Mouse (Mus musculus) lung, postnatal 0 days (tissue): ENCODE measurements at regions not wholly inside any gene's neighbourhood (a gene's known extent, or its start where the extent isn't known, plus 50 kb on each side); places are given as distances from the start of the nearest gene placed in this dataset.

ENCODE experiments used
- ATAC-seq: fragments of 200-750 bp; cut with Nextera tagmentation; 2 replicates; pipeline ENCODE4 v1.8.0; 2017; ENCODE audit warnings: moderate library complexity
- DNase-seq: peaks from one replicate; pipeline ENCODE4 v3.0.0-alpha.2; 2016; ENCODE audit warnings: low spot score
- H3K27ac ChIP-seq: fragments of 300-500 bp; sonication (generic); 2 replicates; pipeline ENCODE4 v1.5.1; 2014; ENCODE audit warnings: antibody characterized with exemption, mild to moderate bottlenecking, low read length, mixed read lengths
- H3K27me3 ChIP-seq: fragments of 300-500 bp; sonication (generic); replicated peaks from 2 replicates; pipeline ENCODE4 v1.6.1; 2014; ENCODE audit warnings: low read length, mixed read lengths; ENCODE audit not compliant: insufficient read depth
- H3K36me3 ChIP-seq: fragments of 300-500 bp; sonication (generic); 2 replicates; pipeline ENCODE4 v1.6.1; 2014; ENCODE audit warnings: low read length, mixed read lengths; ENCODE audit not compliant: insufficient read depth
- H3K4me1 ChIP-seq: fragments of 300-500 bp; sonication (generic); 2 replicates; pipeline ENCODE4 v1.6.1; 2014; ENCODE audit warnings: antibody characterized with exemption, low read depth, low read length, mixed read lengths; ENCODE audit not compliant: insufficient read depth
- H3K4me2 ChIP-seq: fragments of 300-500 bp; sonication (generic); replicated peaks from 2 replicates; pipeline ENCODE4 v1.6.1; 2014; ENCODE audit warnings: low read depth, mild to moderate bottlenecking, low read length, moderate library complexity, mixed read lengths
- H3K4me3 ChIP-seq: fragments of 300-500 bp; sonication (generic); 2 replicates; pipeline ENCODE4 v1.5.1; 2014; ENCODE audit warnings: low read depth, low read length
- H3K9ac ChIP-seq: fragments of 300-500 bp; sonication (generic); replicated peaks from 2 replicates; pipeline ENCODE4 v1.6.1; 2014; ENCODE audit warnings: low read depth, mild to moderate bottlenecking
- H3K9me3 ChIP-seq: fragments of 300-500 bp; sonication (generic); 2 replicates; pipeline ENCODE4 v1.6.1; 2016; ENCODE audit warnings: low read length, mixed read lengths
- CTCF ChIP-seq: IDR thresholded peaks from 2 replicates; pipeline ENCODE4 v1.5.1; 2016; ENCODE audit warnings: antibody characterized with exemption, mild to moderate bottlenecking
- EP300 ChIP-seq: IDR thresholded peaks from 2 replicates; pipeline ENCODE4 v1.6.1; 2016; ENCODE audit warnings: antibody characterized with exemption, mild to moderate bottlenecking, control low read depth
- WGBS: fragments of 180-500 bp; shearing (Covaris S2); extraction: QIAGEN DNeasy Blood & Tissue Kit; methylation state at CpG from one replicate; pipeline ENCODE4 v1.1.7; 2014; 5-methylcytosine and 5-hydroxymethylcytosine counted together

- Histone ChIP-seq H3K9me3 (no peaks in the 10 kb centered on the region), H3K4me1 (peaks cover 11% of the 10 kb centered on the region), H3K4me3 (no peak overlapping the region), H3K9ac (no peak overlapping the region), H3K27ac (0 out of 2 replicates have a peak overlapping the region, but pooled peaks have one; percentile 26), H3K36me3 (no peaks in the 10 kb centered on the region), H3K4me2 (no peak overlapping the region), H3K27me3 (no peaks in the 10 kb centered on the region)
- ATAC-seq, result peak; percentile 39
- DNase-seq, result peak; percentile 49
- TF ChIP-seq EP300, result no peak
- TF ChIP-seq CTCF, result no peak
- 51% methylated on average over 13 of the region's 13 CpGs for WGBS
These were observed 95.1 kb downstream of the Cpn2 start for GRCm38 (mm10) chr16:30172136-30172731.

GRCm38 (mm10) chr16:30172798-30173202, 94.5 kb downstream of the Cpn2 start:
- Histone ChIP-seq H3K27ac (0 out of 2 replicates have a peak overlapping the region, but pooled peaks have one; percentile 26), H3K27me3 (no peaks in the 10 kb centered on the region), H3K4me3 (no peak overlapping the region), H3K36me3 (no peaks in the 10 kb centered on the region), H3K4me2 (no peak overlapping the region), H3K9ac (no peak overlapping the region), H3K4me1 (peaks cover 11% of the 10 kb centered on the region), H3K9me3 (no peaks in the 10 kb centered on the region)
- 49% methylated on average over 9 of the region's 9 CpGs for WGBS
- TF ChIP-seq CTCF, result no peak
- TF ChIP-seq EP300, result no peak
- ATAC-seq (peak; percentile 58), DNase-seq (peak; percentile 80)

GRCm38 (mm10) chr16:30173953-30174874, 93.1 kb downstream of the Cpn2 start:
- Histone ChIP-seq H3K9me3 (no peaks in the 10 kb centered on the region), H3K27ac (no peak overlapping the region), H3K36me3 (no peaks in the 10 kb centered on the region), H3K4me3 (no peak overlapping the region), H3K27me3 (no peaks in the 10 kb centered on the region), H3K9ac (no peak overlapping the region), H3K4me2 (no peak overlapping the region), H3K4me1 (peaks cover 11% of the 10 kb centered on the region)
- peak; percentile 14 for ATAC-seq
- TF ChIP-seq CTCF (no peak), EP300 (no peak)
- WGBS, result 56% methylated on average over 8 of the region's 8 CpGs
- peak; percentile 66 for DNase-seq

- Histone ChIP-seq H3K9me3 (no peaks in the 10 kb centered on the region), H3K36me3 (no peaks in the 10 kb centered on the region), H3K27ac (no peak overlapping the region), H3K4me2 (no peak overlapping the region), H3K9ac (no peak overlapping the region), H3K27me3 (no peaks in the 10 kb centered on the region), H3K4me1 (peaks cover 8% of the 10 kb centered on the region), H3K4me3 (no peak overlapping the region)
- TF ChIP-seq CTCF (no peak), EP300 (no peak)
- DNase-seq (no peak), ATAC-seq (no peak)
- WGBS, result 75% methylated on average over 5 of the region's 5 CpGs
These were observed 91.0 kb downstream of the Cpn2 start for GRCm38 (mm10) chr16:30176306-30176705.

- no peaks in the 10 kb centered on the region for H3K36me3 ChIP-seq
- no peak overlapping the region for H3K4me3 ChIP-seq
- no peak overlapping the region for H3K9ac ChIP-seq
- DNase-seq (no peak), ATAC-seq (no peak)
- TF ChIP-seq CTCF (no peak), EP300 (no peak)
- H3K4me1 ChIP-seq, result peaks cover 6% of the 10 kb centered on the region
- no peaks in the 10 kb centered on the region for H3K27me3 ChIP-seq
- no peaks in the 10 kb centered on the region for H3K9me3 ChIP-seq
- H3K27ac ChIP-seq, result no peak overlapping the region
- no peak overlapping the region for H3K4me2 ChIP-seq
- 84% methylated on average over 7 of the region's 7 CpGs for WGBS
These were observed 89.5 kb downstream of the Cpn2 start for GRCm38 (mm10) chr16:30177769-30178168.

GRCm38 (mm10) chr16:30178596-30178995, 88.7 kb downstream of the Cpn2 start:
- no peak overlapping the region for H3K4me3 ChIP-seq
- H3K27me3 ChIP-seq, result no peaks in the 10 kb centered on the region
- 66% methylated on average over 6 of the region's 6 CpGs for WGBS
- DNase-seq (no peak), ATAC-seq (no peak)
- H3K36me3 ChIP-seq, result no peaks in the 10 kb centered on the region
- H3K27ac ChIP-seq, result no peak overlapping the region
- TF ChIP-seq EP300 (no peak), CTCF (no peak)
- H3K9ac ChIP-seq, result no peak overlapping the region
- H3K4me1 ChIP-seq, result peaks cover 6% of the 10 kb centered on the region
- H3K9me3 ChIP-seq, result no peaks in the 10 kb centered on the region
- no peak overlapping the region for H3K4me2 ChIP-seq
